Mouse (Mus musculus) myocyte (in vitro differentiated cells): ENCODE data around the gene Gpsm1.

ENCODE experiments used
- E2F4 ChIP-seq: IDR thresholded peaks from one replicate; pipeline ENCODE4 v1.6.1; 2011; ENCODE audit warnings: mild to moderate bottlenecking, control low read depth, moderate library complexity; ENCODE audit not compliant: insufficient read depth
- MAX ChIP-seq: IDR thresholded peaks from one replicate; pipeline ENCODE4 v1.6.1; 2011; ENCODE audit warnings: low read depth, mild to moderate bottlenecking, control low read depth
- MYOD1 ChIP-seq, 3 experiments: IDR thresholded peaks; one replicate each; pipeline ENCODE4 v1.6.1; 2011; ENCODE audit warnings: control low read depth in 2 of 3, low read depth in 2 of 3, mild to moderate bottlenecking in 2 of 3, moderate library complexity in 1 of 3; ENCODE audit not compliant: insufficient read length in 2 of 3, control insufficient read depth in 1 of 3
- POLR2A ChIP-seq: IDR thresholded peaks from one replicate; pipeline ENCODE4 v1.6.1; 2011; ENCODE audit warnings: low read depth, mild to moderate bottlenecking, control low read depth, moderate library complexity; ENCODE audit not compliant: insufficient read length
- POLR2AphosphoS2 ChIP-seq: IDR thresholded peaks from one replicate; pipeline ENCODE4 v1.6.1; 2011; ENCODE audit warnings: low read depth, control low read depth; ENCODE audit not compliant: insufficient read length
- TCF12 ChIP-seq: IDR thresholded peaks from one replicate; pipeline ENCODE4 v1.6.1; 2011; ENCODE audit warnings: mild to moderate bottlenecking, control low read depth; ENCODE audit not compliant: poor library complexity, insufficient read depth, severe bottlenecking
- TCF3 ChIP-seq: IDR thresholded peaks from one replicate; pipeline ENCODE4 v1.6.1; 2011; ENCODE audit warnings: low read depth, control low read depth; ENCODE audit not compliant: insufficient read length
- USF1 ChIP-seq: IDR thresholded peaks from one replicate; pipeline ENCODE4 v1.6.1; 2011; ENCODE audit warnings: low read depth, mild to moderate bottlenecking, control low read depth, moderate library complexity

GRCm38 (mm10) chr2:26353066-26353980, 38.0 kb downstream of the Gpsm1 start:
- TF ChIP-seq POLR2AphosphoS2 (no peak), POLR2A (no peak), TCF12 (no peak), MYOD1 (IDR thresholded peaks at IDR 0.05; ENCODE audit: control insufficient read depth in 1 of 3, insufficient read length in 2 of 3, low read depth in 2 of 3) (no peak), USF1 (no peak), MAX (no peak), E2F4 (no peak), TCF3 (no peak)
